Mouse (Mus musculus) testis, adult 2 months (tissue): ENCODE data around the gene Prex1. TPM values are rescaled to one million over a fixed set of nuclear protein-coding genes. Genes with fewer than 3 reads are reported as not detected.

Experiments
- H3K27ac ChIP-seq: fragments of 200-500 bp; 2 replicates; pipeline ENCODE4 v1.5.1; 2012; ENCODE audit warnings: low read depth, low read length; ENCODE audit not compliant: control insufficient read depth, insufficient read depth
- H3K27me3 ChIP-seq: fragments of 200-500 bp; 2 replicates; pipeline ENCODE4 v1.6.1; 2012; ENCODE audit warnings: mild to moderate bottlenecking, low read length, moderate library complexity; ENCODE audit not compliant: control insufficient read depth, insufficient read depth
- H3K36me3 ChIP-seq: fragments of 200-500 bp; 2 replicates; pipeline ENCODE4 v1.6.1; 2012; ENCODE audit warnings: mild to moderate bottlenecking, low read length; ENCODE audit not compliant: control insufficient read depth, insufficient read depth
- H3K4me1 ChIP-seq: fragments of 200-500 bp; 2 replicates; pipeline ENCODE4 v1.6.1; 2012; ENCODE audit warnings: low read length; ENCODE audit not compliant: control insufficient read depth, insufficient read depth
- H3K4me3 ChIP-seq: fragments of 200-500 bp; 2 replicates; pipeline ENCODE4 v1.5.1; 2012; ENCODE audit warnings: low read depth, mild to moderate bottlenecking, low read length, moderate library complexity, mixed read lengths; ENCODE audit not compliant: control insufficient read depth
- CTCF ChIP-seq: fragments of 200-500 bp; IDR thresholded peaks from 2 replicates; pipeline ENCODE4 v1.5.1; 2012; ENCODE audit warnings: low read depth, mild to moderate bottlenecking, inconsistent platforms, low read length, moderate library complexity; ENCODE audit not compliant: control insufficient read depth, insufficient read depth, insufficient replicate concordance
- POLR2A ChIP-seq: fragments of 200-500 bp; IDR thresholded peaks from 2 replicates; pipeline ENCODE4 v1.6.1; 2012; ENCODE audit warnings: low read depth, mild to moderate bottlenecking, inconsistent platforms, low read length, moderate library complexity; ENCODE audit not compliant: control insufficient read depth
- polyA plus RNA-seq: library from polyadenylated mRNA; depleted of rRNA; stranded (reverse); fragments of >200 nt; gene quantifications from 2 replicates; pipeline ENCODE4 v1.2.3, GENCODE M21; 2012

Prex1 gene
- polyA plus RNA-seq, 1 experiment = 13.6 TPM

DNA sequence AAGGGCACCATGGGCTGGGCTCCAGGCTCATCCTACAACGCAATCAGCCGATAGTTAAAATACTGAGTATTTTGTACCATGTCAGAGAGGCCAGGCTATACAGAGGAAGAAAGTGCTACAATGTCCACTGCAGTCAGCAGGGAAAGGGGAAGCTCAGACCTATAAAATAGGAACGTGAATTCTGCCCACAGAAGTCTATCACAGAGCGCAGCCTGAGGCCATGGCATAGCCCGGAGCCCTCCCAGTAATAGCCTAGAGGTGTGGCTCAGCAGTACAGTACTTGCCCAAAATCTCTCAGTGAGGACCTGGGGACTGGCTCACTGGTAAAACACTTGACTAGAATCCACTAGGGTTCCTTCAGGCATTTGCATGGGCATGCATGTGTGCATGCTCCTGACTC lies 14.1 kb downstream of the Prex1 start:
- H3K27me3 ChIP-seq = no peaks in the 10 kb centered on the region
- no peak overlapping the region for H3K4me3 ChIP-seq
- TF ChIP-seq POLR2A = no peak
- H3K27ac ChIP-seq = no peak overlapping the region
- no peaks in the 10 kb centered on the region for H3K4me1 ChIP-seq
- no peaks in the 10 kb centered on the region for H3K36me3 ChIP-seq

DNA sequence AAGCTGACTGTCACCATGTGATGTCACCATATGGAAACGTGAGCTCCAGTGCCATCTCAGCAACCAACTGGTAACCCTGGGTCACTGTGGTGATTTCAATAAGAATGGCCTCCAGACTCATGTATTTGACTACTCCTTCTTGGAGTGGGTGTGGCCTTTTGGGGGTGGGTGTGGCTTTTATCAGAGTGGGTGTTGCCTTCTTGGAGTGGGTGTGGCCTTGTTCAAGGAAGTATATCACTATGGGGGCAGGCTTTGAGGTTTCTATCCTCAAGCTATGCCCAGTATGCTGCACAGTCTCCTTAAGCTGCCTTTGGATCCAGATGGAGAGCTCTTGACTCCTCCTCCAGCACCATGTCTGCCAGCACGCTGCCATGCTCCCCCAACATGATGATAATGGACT lies 19.0 kb downstream of the Prex1 start:
- TF ChIP-seq CTCF = no peak
- no peak for TF ChIP-seq POLR2A
- Histone ChIP-seq H3K27ac (no peak overlapping the region), H3K36me3 (no peaks in the 10 kb centered on the region), H3K27me3 (no peaks in the 10 kb centered on the region), H3K4me3 (no peak overlapping the region), H3K4me1 (no peaks in the 10 kb centered on the region)

GRCm38 (mm10) chr2:166693394-166693793 lies 20.2 kb downstream of the Prex1 start:
- H3K27me3 ChIP-seq = no peaks in the 10 kb centered on the region
- TF ChIP-seq CTCF (no peak), POLR2A (no peak)
- H3K4me3 ChIP-seq = no peak overlapping the region
- no peak overlapping the region for H3K27ac ChIP-seq
- no peaks in the 10 kb centered on the region for H3K4me1 ChIP-seq
- H3K36me3 ChIP-seq = no peaks in the 10 kb centered on the region

DNA sequence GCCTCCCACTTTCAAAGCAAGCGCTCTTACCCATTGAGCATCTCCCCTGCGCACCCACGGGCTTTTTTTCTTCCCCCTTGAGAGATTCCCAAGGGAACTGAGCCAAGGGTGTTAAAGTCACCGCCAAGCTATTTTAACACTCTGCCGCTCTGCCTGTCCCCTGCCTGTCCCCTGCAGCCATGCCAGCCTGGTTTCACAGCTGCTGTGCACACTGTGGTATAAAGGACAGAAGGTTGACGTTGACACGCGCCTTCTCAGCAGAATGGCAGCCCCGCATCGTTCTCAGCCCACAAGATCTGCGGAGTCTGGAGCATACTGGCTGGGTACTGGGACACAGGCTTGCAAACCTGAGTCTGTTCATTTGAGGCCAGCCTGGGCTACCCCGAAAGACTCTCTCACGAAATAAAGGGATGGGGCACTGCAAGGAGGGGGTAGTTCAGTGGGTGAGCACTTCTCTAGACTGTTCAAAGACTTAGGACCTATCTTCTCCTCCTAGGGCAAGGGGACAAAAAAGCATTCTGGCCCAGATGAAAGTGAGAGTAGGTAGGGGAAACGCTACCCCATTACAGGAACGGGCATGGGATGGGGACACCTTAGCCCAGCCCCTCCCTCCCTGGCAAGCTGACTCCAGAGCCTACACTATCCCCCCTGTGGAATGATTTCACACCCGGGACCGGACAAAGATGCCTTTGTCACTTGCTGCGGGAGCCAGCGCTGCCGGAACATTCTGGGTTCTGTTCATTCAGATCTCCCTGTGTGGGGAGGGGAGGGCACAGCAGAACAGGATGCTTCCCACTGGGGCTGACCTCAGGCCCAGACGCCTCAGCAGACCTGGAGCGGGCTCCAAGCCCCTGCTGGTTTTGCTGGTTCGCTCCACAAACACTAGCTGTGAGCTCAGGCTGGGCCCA lies 21.8 kb downstream of the Prex1 start:
- H3K27ac ChIP-seq = no peak overlapping the region
- H3K27me3 ChIP-seq = no peaks in the 10 kb centered on the region
- H3K4me3 ChIP-seq = no peak overlapping the region
- no peaks in the 10 kb centered on the region for H3K36me3 ChIP-seq
- H3K4me1 ChIP-seq = no peaks in the 10 kb centered on the region
- TF ChIP-seq CTCF (no peak), POLR2A (no peak)

DNA sequence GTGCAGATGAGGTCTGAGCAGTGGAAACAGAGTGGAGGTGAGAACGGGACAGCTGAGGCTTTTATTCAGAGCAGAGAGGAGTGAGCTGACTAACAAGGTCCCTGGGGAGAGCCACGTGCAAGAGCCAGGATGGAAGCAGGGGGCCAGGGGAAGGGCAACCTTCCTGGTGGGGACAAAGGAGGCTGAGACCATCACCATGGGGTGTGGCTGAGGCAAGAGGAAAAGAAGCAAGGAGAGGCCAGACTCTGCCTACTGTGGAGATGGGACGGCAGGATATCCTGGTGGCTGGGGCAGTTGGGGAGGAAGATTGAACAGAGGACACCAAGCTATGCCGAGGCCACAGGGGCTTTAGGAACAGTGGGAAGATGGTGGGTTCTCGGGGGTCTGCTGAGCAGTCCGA lies 26.7 kb downstream of the Prex1 start:
- no peak overlapping the region for H3K4me3 ChIP-seq
- no peaks in the 10 kb centered on the region for H3K27me3 ChIP-seq
- peaks cover 4% of the 10 kb centered on the region for H3K4me1 ChIP-seq
- H3K27ac ChIP-seq = no peak overlapping the region
- H3K36me3 ChIP-seq = no peaks in the 10 kb centered on the region
- TF ChIP-seq CTCF (no peak), POLR2A (no peak)

DNA sequence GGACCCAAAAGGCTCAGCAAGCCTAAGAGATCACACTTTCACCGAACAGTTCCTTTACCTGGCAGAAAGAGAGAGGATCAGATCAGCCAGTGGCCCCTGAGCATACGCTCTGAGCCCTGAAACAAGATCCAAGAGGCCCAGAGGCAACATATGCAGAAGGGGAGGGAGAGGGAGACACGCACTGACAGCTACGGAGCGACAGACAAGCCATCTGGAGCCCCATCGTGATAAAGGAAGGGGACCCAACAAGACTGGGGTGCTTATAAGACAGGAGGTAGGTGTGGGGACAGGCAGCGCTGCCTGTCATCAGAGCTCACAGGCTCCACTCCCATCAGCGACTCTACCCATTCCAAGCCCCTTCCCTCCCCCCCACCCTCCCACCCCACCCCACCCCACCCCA lies 27.8 kb downstream of the Prex1 start:
- peaks cover 4% of the 10 kb centered on the region for H3K4me1 ChIP-seq
- no peaks in the 10 kb centered on the region for H3K36me3 ChIP-seq
- no peak overlapping the region for H3K27ac ChIP-seq
- TF ChIP-seq CTCF (no peak), POLR2A (no peak)
- H3K27me3 ChIP-seq = no peaks in the 10 kb centered on the region
- no peak overlapping the region for H3K4me3 ChIP-seq

GRCm38 (mm10) chr2:166683885-166684544 lies 29.6 kb downstream of the Prex1 start:
- Histone ChIP-seq H3K27ac (no peak overlapping the region), H3K4me1 (peaks cover 4% of the 10 kb centered on the region), H3K27me3 (no peaks in the 10 kb centered on the region), H3K4me3 (no peak overlapping the region), H3K36me3 (no peaks in the 10 kb centered on the region)
- TF ChIP-seq CTCF = no peak
- TF ChIP-seq POLR2A = no peak
